Mouse (Mus musculus) heart, postnatal 0 days (tissue): ENCODE results near the gene Trib3. TPM values are rescaled to one million over a fixed set of nuclear protein-coding genes. Genes with fewer than 3 reads are reported as not detected.
"Not testable (repeated sequence)": the region's sequence is repeated elsewhere in the genome, so short reads cannot be mapped to it uniquely, and the experiment has no call there.

Experiments
- ATAC-seq: fragments of 200-750 bp; cut with Nextera tagmentation; 2 replicates; pipeline ENCODE4 v1.8.0; 2017; ENCODE audit warnings: low read depth, moderate number of reproducible peaks, moderate library complexity; ENCODE audit not compliant: insufficient read depth
- DNase-seq: peaks from one replicate; pipeline ENCODE4 v3.0.0-alpha.2; 2016; ENCODE audit warnings: low spot score
- H3K27ac ChIP-seq: fragments of 300-500 bp; sonication (generic); 2 replicates; pipeline ENCODE4 v1.5.1; 2014; ENCODE audit warnings: low read depth, mild to moderate bottlenecking
- H3K27me3 ChIP-seq: fragments of 300-500 bp; sonication (generic); 2 replicates; pipeline ENCODE4 v1.6.1; 2014; ENCODE audit warnings: low read length, mixed read lengths; ENCODE audit not compliant: control insufficient read depth, insufficient read depth
- H3K36me3 ChIP-seq: fragments of 300-500 bp; sonication (generic); replicated peaks from 2 replicates; pipeline ENCODE4 v1.6.1; 2014; ENCODE audit warnings: low read length, mixed read lengths; ENCODE audit not compliant: control insufficient read depth, insufficient read depth
- H3K4me1 ChIP-seq: fragments of 300-500 bp; sonication (generic); 2 replicates; pipeline ENCODE4 v1.6.1; 2014; ENCODE audit warnings: antibody characterized with exemption; ENCODE audit not compliant: control insufficient read depth, insufficient read depth
- H3K4me2 ChIP-seq: fragments of 300-500 bp; sonication (generic); 2 replicates; pipeline ENCODE4 v1.6.1; 2014; ENCODE audit warnings: low read depth, mild to moderate bottlenecking, low read length, moderate library complexity
- H3K4me3 ChIP-seq: fragments of 300-500 bp; sonication (generic); 2 replicates; pipeline ENCODE4 v1.5.1; 2014; ENCODE audit warnings: low read depth, low read length
- H3K9ac ChIP-seq: fragments of 300-500 bp; sonication (generic); replicated peaks from 2 replicates; pipeline ENCODE4 v1.6.1; 2014; ENCODE audit warnings: low read depth, low read length, mixed read lengths
- H3K9me3 ChIP-seq: fragments of 300-500 bp; sonication (generic); replicated peaks from 2 replicates; pipeline ENCODE4 v1.6.1; 2016; ENCODE audit warnings: low read length; ENCODE audit not compliant: control insufficient read depth
- CTCF ChIP-seq: IDR thresholded peaks from 2 replicates; pipeline ENCODE4 v1.5.1; 2016; ENCODE audit warnings: antibody characterized with exemption, control low read depth, low read depth
- EP300 ChIP-seq: IDR thresholded peaks from 2 replicates; pipeline ENCODE4 v1.6.1; 2016; ENCODE audit warnings: antibody characterized with exemption, low read depth
- WGBS: fragments of 180-500 bp; shearing (Covaris S2); extraction: QIAGEN DNeasy Blood & Tissue Kit; methylation state at CpG from one replicate; pipeline ENCODE4 v1.1.7; 2014; 5-methylcytosine and 5-hydroxymethylcytosine counted together
- polyA plus RNA-seq: library from polyadenylated mRNA; unstranded; fragments of >200 nt; fragmentation: Nextera tagmentation; extraction: Ambion mirVana; gene quantifications from 2 replicates; pipeline ENCODE4 v1.2.1, GENCODE M21; 2015
- total RNA-seq: library from RNA; depleted of rRNA; stranded (reverse); fragments of >200 nt; gene quantifications from 2 replicates; pipeline ENCODE4 v1.2.3, GENCODE M21; 2014; ENCODE audit warnings: low replicate concordance

Trib3 gene
- total and polyA plus RNA-seq, 2 experiments from 2014 or later = 2.5 TPM; not detected in 1

DNA sequence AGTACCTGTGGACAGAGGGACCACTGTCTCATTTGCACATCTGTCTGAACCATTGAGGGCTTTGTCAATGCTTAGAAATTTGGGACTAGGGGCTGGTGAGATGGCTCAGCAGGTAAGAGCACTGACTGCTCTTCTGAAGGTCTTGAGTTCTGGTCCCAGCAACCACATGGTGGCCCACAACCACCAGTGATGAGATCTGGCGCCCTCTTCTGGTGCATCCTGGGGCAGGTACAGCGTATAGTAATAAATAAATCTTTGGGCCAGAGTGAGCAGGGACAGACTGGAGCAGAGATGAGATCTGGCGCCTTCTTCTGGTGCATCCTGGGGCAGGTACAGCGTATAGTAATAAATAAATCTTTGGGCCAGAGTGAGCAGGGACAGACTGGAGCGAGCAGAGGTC lies 15.1 kb upstream of the Trib3 start:
- not testable (repeated sequence) for H3K27me3 ChIP-seq, H3K27ac ChIP-seq, H3K9ac ChIP-seq, H3K4me2 ChIP-seq, H3K4me3 ChIP-seq, H3K36me3 ChIP-seq, ATAC-seq, DNase-seq, H3K9me3 ChIP-seq
- H3K4me1 ChIP-seq = peaks cover 15% of the 10 kb centered on the region
- 90% methylated on average over 5 of the region's 5 CpGs for WGBS
- TF ChIP-seq CTCF = 0 out of 2 replicates have a peak, but pooled peaks have one; percentile 4

DNA sequence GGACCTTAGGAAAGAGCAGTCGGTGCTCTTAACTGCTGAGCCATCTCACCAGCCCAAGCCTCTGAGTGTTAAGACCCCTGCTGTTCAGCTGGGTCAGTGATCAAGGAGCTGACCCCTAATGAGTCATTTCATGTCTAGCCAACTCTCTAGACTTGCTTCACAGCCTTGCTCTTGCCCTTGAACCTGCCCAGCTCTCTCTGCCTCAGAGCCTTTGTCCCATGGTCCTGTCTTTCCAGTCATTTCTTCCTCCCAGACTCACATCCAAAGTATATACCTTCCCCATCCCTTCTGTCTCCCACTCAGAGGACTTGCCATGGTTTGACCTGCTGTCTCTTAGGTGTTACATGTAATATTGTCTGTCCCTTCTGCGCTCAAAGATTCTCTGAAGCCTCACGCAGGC lies 13.4 kb upstream of the Trib3 start:
- H3K9me3 ChIP-seq = no peaks in the 10 kb centered on the region
- WGBS = 83% methylated on average over 3 of the region's 3 CpGs
- no peak for ATAC-seq

DNA sequence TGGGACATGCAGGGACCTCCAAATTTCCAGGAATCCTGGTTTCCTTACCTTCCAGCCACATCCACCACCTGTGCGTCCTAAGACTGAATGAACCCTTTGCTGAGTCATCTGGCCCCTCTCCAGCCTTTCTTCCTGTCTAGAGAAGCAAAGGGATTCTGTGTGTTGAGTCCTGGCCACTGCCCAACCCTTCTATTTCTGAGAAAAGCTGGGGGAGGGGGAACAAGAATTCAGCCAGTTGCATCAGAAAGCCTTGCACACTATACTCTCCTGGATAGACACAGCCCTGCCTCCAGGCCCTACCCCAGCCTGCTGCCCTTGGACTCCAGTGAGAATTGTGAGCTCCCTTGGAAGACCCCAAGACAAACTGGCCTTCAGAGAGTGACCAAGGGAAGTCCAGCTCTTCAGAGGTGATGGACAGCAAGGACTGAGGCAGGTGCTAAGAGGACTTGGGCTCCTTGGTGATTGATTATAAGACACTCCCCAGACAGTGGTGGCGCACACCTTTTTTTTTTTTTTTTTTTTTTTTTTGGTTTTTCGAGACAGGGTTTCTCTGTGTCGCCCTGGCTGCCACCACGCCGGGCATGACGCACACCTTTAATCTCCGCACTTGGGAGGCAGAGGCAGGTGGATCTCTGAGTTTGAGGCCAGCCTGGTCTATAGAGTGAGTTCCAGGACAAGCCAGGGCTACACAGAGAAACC lies 6.2 kb upstream of the Trib3 start:
- Histone ChIP-seq H3K36me3 (no peaks in the 10 kb centered on the region), H3K27ac (no peak overlapping the region), H3K9me3 (no peaks in the 10 kb centered on the region), H3K4me1 (peaks cover 10% of the 10 kb centered on the region), H3K4me2 (no peak overlapping the region), H3K27me3 (no peaks in the 10 kb centered on the region), H3K4me3 (no peak overlapping the region), H3K9ac (no peak overlapping the region)
- DNase-seq (peak; percentile 79), ATAC-seq (peak; percentile 65)
- no peak for TF ChIP-seq CTCF
- TF ChIP-seq EP300 = no peak
- WGBS = 82% methylated on average over 8 of the region's 8 CpGs

More for the DNA sequence above, 13.4 kb upstream of the Trib3 start:
- TF ChIP-seq EP300 = no peak
- no peak for TF ChIP-seq CTCF
- Histone ChIP-seq H3K27ac (no peak overlapping the region), H3K9ac (no peak overlapping the region), H3K27me3 (no peaks in the 10 kb centered on the region), H3K36me3 (no peaks in the 10 kb centered on the region), H3K4me1 (peaks cover 15% of the 10 kb centered on the region), H3K4me2 (no peak overlapping the region), H3K4me3 (no peak overlapping the region)
- no peak for DNase-seq

- WGBS = 79% methylated on average over 5 of the region's 6 CpGs
- no peak overlapping the region for H3K27ac ChIP-seq
- no peaks in the 10 kb centered on the region for H3K36me3 ChIP-seq
- H3K9me3 ChIP-seq = no peaks in the 10 kb centered on the region
- no peak overlapping the region for H3K9ac ChIP-seq
- no peaks in the 10 kb centered on the region for H3K27me3 ChIP-seq
- no peak overlapping the region for H3K4me3 ChIP-seq
- ATAC-seq (no peak), DNase-seq (no peak)
- no peak for TF ChIP-seq CTCF
- no peak for TF ChIP-seq EP300
- H3K4me1 ChIP-seq = peaks cover 10% of the 10 kb centered on the region
- no peak overlapping the region for H3K4me2 ChIP-seq
Measured at GRCm38 (mm10) chr2:152349205-152349604, 5.4 kb upstream of the Trib3 start.

- Histone ChIP-seq H3K9me3 (no peaks in the 10 kb centered on the region), H3K27ac (no peak overlapping the region), H3K9ac (no peak overlapping the region), H3K36me3 (no peaks in the 10 kb centered on the region), H3K4me2 (no peak overlapping the region), H3K4me3 (no peak overlapping the region), H3K4me1 (peaks cover 10% of the 10 kb centered on the region), H3K27me3 (no peaks in the 10 kb centered on the region)
- ATAC-seq (no peak), DNase-seq (no peak)
- WGBS = 74% methylated on average over 2 of the region's 2 CpGs
- TF ChIP-seq CTCF (no peak), EP300 (no peak)
Measured at GRCm38 (mm10) chr2:152347722-152348121, 3.9 kb upstream of the Trib3 start.
